Mouse (Mus musculus): ENCODE measurements around the gene Nhlh2.
A peak's percentile ranks its signal among the peaks of the same experiment; 100 is the strongest.

Nhlh2 gene

DNA sequence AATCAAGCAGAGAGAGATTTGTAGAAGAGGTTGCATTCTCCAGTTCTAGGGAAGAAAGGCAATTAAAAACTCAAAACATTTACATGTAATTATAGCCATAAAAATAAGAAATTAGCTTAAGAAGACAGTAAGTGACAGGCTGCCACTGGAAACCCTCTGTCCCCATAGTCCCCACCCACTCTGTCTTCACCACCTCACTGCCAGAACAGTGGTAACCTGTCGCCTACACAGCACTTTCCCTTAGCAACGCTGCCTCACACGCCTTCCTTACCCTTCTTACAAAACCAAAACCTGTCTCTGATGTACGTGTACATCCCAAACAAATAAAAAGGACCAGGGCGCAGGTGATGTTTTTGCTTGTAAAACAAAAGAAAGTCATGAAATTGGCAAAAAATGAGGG, 15.8 kb downstream of the Nhlh2 start:
- no peak for DNase-seq

DNA sequence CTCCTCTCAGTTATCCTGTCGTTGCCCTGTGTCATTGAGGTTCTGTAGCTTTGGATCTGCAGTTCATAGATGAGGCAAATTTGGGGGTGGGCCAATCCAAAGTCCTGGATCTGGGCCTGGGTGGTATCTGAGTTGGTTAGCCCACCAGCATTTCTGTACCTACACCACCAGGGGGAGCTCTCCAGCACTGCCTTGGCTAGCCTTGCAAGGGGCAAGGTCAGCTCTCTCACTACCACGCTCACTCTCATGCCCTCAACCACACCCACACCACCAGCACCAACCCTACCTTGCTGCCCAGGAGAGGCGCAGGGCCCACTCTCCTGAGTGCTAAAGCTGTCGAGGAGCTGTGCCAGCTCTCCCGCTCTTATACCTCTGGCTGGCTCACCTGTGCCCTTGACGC, 18.0 kb downstream of the Nhlh2 start:
- no peak for DNase-seq

DNA sequence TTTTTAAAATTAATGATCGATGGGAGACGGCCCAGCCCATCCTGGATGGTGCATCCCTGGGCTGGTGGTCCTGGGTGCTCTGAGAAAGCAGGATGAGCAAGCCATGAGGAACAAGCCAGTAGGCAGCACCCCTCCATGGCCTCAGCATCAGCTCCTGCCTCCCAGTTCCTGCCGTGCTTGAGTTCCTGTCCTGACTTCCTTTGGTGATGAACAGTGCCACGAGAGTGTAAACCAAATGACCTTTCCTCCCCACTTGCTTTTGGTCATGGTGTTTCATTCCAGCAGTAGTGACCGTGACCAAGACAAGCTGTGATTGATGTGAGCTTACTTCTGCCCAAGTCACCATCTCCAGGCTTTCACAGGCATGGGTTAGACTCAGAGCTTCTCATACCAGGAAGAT, 27.9 kb downstream of the Nhlh2 start:
- no peak for DNase-seq

DNA sequence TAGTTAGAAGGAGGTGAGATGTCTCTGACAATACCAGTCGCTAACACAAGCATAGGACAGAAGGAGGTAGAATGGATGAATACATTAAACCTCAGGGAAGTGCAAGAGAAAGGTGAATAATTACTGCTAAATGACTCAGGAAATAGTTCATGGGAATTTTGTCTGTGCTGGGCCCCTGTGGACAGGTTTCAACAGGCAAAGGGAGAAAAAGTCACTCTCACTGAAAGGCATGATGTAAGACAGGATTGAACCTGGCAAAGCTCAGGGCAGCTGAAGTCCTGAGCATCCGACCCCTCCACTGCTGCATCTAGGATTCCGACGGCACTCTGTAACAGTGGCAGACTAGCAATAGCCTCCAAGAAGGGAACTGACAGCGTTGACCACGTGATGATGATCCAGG, 28.7 kb downstream of the Nhlh2 start:
- DNase-seq: no peak

DNA sequence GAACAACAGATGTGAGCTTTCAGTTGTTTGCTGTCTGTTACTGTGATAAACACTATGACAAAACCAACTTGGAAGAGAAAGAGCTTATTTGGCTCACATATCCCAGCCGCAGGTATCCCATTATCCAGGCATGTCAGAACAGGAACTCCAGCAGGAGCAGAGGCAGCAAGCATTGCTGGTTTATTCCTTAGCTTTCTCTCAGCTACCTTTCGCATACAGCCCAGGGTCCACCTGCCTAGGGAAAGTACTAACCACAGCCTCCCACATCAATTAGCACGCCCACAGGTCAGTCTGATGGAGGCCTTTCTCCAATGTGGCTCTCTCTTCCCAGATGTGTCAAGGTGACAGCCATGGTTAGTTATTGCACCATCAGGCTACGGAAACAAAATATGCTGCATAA, 31.8 kb downstream of the Nhlh2 start:
- no peak for DNase-seq

DNA sequence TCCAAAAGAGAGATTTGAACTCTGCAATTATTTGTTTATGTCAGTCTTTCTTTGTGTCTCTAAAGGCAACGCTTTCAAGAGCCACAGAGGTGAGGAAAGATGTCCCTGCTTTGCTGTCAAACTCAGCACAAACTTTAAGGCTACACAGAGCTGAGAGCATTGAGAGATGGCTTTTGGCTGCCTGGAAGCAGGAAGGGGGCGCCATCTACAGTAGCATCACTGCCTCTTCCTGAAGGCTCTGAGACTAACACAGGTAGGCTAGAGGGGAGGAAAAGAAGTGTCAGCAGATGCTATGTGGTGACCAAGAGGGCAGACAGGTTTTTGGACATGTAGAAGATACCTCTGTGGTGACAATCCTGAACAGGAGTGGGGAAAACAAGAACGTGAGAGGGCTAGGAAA, 35.2 kb downstream of the Nhlh2 start:
- DNase-seq: peak; percentile 22

DNA sequence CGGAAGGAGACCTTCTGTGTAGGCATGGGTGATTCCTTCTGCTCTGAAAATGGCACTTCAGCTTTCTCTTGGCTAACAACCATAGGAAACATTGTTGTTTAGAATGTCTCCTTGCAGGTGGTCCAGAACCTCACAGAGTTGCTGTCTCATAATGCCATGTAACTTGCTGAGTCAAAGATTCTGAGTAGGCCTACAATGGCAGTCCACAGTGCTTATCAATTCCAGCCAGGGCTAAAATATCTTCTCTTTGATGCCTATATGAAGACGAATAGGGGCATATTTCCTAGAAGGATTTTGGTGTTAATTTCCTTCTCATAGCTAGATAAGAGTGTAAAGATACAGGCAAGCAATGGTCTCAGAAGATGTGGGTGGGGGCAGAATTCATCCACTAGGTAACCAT, 37.7 kb downstream of the Nhlh2 start:
- no peak for DNase-seq

DNA sequence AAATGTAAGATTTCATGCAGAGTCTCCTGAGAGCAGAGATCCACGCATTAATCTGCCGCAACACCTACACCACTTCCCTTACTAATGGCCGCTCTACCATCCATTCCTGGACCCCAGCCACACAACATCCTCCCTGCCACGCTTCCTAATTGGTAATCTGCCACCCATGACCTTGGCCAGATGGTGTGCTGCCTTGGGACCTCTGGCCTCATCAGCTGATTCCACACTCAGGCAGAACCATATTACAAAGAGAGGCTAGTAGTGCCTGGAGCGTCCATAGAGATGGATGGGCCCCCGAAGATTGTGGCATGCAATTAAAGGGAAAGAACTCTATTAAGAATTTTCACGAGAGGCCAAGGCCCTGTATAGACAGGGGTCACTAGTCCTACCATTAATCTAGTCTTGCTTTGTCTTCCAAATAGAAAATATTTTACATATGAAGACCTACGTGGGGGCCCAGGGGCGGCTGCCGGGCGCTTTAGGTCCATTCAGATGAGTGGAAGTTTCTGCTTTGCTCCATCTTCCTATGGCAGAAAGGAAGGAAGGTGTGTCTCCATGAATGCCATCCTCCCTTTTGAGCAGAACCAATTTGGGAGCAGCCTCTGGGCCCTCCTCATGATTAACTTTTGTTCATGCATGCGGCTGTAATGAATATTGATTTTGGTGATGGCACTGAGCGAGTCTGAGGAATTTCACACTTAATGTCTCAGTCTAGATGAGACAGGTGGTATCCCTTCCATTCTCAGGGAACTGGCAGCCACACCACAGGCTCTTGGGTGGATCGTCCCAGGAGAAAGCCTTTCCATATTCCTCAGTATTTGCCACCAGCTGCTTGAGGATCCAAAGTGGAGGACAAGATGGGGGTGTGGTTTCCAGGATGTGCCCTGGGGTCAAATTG, 39.6 kb downstream of the Nhlh2 start:
- DNase-seq: no peak

DNA sequence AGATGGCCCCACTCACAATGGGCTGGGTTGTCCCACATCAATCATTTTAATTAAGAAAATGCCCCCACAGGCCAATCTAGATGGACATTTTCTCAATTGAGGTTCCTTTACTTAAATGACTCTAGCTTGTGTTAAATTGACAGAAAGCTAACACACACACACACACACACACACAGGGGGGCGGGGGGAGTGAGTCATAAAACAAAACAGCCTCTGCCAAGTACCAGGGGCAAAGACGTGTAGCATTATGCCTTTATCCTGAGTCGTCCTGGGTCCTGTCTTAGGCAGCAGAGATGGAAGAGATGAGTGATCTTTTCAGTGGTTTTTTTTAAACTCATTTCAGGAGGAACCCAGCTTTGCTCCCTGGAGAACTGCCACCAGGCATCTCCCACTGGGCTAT, 42.2 kb downstream of the Nhlh2 start:
- no peak for DNase-seq

DNA sequence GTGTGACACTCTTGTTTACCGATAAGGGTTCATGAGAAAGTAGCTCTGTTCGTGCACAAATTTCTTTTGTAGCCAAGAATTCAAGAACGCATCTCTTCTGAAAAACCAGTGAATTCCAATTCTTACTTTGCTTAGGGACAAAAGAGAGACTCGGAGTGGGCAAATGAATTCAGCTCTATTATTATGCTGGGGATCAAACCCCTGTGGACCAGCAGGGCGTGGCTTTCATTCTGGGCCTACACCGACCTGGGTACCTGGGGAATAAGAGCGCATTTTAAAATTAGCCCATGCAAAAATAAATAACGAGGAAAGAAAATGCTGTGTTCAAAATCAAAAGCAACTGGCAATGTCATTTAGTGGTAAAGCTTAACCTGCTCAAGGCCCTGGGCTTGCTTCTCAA, 43.4 kb downstream of the Nhlh2 start:
- no peak for DNase-seq

DNA sequence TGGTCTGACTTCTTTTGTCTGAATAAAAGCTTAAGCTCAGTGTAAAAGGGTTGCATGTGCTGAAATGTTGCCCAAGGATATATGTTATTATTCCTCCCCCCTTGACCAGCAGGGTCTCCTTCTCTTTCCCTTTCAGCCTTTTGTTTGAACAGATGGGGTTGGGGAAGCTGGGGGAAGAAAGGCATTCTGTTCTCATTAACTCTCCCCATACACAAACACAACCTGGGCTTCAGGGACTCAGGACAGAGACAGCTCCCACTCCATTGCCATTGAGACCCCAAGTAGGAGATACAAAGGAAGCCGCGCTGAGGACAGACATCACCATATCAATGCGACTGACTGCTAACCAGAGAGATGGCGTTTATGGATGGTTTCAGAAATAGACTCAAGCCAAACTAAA, 46.0 kb downstream of the Nhlh2 start:
- DNase-seq: no peak

DNA sequence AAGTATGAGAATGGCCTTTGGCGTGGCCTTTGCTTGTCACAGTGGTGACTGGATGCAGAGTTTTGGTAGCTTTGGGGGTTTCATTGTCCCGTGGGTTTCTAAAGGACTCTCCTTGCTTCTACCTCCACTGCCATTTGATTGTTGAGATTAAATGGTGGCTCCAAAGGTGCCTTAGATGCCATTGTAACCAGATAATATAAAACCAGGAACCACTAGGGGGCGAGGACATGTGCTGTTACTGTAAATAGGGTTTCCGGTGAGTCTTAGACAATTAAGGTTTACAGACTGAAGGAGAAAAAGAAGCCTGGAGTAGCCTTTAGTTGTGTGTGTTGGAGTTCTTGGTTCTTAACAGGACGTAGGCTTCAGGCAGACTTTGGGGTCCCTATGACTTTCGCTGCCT, 50.2 kb downstream of the Nhlh2 start:
- no peak for DNase-seq

DNA sequence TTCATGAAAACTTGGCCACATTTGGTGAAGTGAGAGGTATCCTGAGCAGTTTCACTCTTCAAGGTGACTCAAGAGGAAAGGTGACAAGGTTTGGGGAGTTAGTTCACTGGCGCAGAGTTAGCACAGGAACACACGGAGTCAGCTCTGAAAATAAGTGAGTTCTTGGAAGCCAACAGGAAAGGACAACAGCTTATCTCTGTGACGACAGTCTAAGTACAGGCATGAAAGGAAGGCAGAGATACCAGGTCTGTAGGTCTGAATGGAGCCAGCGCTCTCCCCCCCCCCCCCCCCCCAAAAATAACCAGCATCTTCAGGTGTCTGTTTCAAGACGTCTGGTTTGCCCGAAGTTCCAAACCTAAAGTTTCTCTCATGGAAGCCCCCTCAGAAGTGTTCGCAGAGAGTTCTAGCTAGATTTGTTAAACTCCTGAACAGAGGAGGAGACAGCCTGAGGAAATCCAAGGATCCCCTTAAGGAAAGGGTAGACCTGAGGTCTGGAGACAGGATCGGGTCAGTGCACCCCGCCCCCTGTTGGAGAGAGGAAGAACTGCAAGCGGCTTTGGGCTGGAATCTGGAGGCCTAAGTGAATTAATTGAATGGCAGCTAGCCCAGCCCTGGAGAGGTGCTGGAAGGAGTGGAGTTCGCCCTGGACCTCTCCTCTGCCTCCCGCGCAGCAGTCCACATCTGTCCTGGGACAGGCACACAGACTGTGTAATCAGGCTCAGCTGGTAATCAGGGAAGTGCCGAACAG, 52.2 kb downstream of the Nhlh2 start:
- peak; percentile 61 for DNase-seq

DNA sequence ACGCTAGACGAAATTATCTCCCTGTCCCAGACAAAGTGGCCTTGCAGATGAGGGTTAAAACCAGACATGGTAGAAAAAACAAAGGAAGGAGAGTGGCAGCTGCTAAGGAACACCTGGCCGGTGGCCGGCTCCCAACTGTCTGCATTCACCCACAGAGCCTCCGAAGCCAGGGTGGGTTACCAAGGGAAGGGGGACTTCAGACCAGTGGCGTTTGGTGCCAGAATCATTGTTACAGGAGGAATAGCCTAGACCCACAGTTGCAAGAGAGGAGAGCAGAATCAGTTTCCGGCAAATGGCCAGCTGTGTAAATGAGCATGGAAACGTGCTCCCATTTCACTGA, 52.8 kb downstream of the Nhlh2 start:
- no peak for DNase-seq

DNA sequence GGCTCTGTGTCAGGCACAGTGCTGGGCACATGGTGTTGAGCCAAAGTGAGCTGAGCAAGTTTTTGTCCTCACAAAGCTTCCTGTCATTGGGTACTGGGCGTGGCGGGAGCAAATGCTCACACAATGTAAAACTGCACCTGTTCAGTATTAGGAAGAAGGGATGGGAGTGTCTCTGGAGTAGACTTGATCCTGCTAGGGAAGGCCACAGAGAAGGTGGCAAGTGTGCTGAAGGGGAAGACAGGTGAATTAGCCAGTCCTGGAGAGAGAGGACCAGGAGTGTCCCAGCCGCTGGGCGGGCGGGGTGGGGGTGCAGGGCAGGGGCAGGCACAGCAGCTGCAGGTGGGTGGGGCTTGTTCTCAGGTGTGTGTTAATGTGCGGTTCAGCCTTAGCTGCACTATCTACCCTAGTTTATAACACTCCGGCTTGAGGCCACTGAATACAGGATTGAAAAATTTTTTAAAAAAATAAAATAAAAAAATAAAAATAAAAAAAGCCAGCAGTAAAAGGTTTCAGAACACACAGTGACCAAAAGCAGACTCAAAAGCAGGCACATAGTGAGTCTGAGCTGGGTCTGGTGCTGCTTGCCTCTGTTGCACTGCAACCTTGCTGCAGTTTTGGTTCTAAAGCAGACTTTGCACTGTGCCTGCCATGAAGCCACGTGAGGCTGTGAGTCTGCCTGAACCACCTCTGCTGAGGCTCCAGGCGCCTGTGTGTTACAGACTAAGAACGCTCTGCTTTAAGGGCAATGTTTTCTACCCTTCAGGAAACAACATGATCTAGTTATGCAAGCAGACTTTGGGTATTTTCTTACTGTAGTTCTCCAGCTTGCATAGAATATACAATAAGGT, 53.6 kb downstream of the Nhlh2 start:
- DNase-seq: no peak

DNA sequence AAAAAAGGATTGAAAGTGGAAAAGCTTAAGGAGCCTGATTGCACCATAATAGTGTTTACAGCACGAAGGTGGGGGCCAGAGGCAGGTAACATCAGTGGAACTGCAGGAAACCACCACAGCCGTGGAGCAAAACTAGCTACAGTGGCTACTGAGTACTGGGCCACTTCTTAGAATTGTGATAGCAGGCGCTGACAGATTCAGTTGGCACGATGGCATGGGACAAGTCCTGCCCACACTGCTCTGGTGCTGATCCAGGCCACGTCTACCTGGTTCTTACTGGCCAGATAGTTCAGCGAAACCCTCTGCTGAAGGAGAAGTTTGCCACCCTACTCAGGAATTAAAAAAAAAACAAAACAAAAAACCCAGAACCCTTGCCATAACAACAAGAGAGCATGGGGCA, 54.7 kb downstream of the Nhlh2 start:
- no peak for DNase-seq

Data from cerebellum, adult 11-12 months (tissue).